Mouse (Mus musculus) frontal cortex, adult (tissue): ENCODE data around the gene Rpl9-ps6.
"Not testable (repeated sequence)": the region's sequence is repeated elsewhere in the genome, so short reads cannot be mapped to it uniquely, and the experiment has no call there.

Source experiments
- ATAC-seq: cut with Nextera tagmentation; 2 replicates; pipeline ENCODE4 v1.9.2; 2017; ENCODE audit warnings: mild to moderate bottlenecking, moderate library complexity, mixed read lengths; ENCODE audit not compliant: low TSS enrichment

Rpl9-ps6 gene

DNA sequence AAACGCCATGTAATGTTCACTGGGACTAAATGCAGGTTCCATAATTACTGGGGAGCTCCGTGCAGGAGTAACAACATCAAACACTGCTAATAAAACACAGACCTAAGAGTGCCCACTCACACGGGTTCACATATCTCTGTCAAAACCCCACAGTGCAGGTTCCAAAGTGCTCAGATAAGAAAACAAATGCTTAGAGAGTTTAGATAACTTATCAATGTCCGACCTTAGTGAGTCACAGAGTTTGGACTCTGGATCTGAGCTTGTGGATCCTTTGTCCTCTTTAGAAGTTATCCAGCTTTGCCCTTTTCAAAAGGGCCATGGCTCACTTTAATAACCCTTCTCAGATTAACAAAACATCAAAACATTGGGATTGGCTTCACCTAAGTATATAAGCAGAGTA lies 15.1 kb upstream of the Rpl9-ps6 start:
- no peak for ATAC-seq

DNA sequence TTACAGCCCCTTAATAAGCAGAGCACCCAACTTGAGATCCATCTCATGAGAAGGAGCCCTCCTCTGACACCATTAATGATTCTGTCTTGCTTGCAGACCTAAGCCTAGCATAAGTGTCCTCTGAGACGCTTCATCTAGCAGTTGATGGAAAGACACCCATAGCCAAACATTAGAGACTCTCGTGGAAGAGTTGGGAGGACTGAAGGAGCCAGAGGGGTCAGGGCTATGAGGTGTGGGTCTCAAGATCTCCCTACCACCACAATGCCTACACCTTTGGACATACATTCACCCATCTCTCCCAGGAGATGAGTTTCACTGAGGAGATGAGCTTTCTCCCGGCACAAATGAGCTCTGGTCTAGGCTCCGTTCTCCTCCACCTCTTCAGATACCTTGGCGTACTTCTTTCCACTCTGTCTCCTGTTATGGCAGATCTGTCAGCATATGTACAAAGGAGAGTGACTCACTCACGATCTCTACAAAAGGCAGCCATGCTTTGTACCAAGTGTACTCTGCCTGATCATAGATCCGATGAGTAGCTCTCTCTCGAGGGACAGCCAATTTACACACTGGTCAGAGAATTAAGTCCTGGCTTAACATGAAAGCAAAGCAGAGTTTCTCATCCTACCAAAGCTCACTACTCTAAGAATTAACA lies 14.5 kb upstream of the Rpl9-ps6 start:
- no peak for ATAC-seq

DNA sequence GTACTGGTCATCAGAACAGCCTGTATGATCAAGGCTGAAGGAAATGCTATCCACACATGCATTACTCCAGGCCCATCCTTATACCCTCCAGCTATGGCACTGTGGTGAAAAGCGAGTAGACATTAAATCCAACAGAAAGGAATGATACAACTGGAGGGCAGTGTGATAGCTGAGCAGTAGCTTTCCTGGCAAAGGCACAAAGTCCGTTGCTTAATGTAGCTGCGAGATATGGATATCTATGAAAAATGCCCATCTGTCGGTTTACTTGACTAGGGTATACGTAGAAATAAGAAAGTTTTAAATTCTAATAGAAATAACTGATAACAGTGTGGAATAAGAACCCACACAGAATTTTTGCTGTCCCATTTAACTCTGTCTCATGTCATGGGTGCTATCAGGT lies 13.9 kb upstream of the Rpl9-ps6 start:
- no peak for ATAC-seq

DNA sequence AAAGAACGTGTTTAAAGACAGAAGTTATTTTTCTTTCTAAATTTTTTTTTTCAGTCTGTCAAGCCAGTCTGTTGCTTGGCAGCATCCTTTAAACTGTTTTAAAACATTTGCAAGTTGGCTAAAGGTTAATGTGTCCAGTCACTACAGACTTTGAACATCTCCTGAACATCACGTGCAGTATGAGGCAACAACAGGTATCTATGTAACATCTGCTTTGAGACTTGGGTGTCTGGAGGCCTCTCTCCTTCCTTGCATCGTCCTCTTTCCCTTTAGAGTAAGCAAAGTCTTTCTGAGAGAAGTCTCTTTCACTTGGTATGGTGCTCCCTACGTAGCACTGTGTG lies 10.3 kb upstream of the Rpl9-ps6 start:
- ATAC-seq, result no peak

DNA sequence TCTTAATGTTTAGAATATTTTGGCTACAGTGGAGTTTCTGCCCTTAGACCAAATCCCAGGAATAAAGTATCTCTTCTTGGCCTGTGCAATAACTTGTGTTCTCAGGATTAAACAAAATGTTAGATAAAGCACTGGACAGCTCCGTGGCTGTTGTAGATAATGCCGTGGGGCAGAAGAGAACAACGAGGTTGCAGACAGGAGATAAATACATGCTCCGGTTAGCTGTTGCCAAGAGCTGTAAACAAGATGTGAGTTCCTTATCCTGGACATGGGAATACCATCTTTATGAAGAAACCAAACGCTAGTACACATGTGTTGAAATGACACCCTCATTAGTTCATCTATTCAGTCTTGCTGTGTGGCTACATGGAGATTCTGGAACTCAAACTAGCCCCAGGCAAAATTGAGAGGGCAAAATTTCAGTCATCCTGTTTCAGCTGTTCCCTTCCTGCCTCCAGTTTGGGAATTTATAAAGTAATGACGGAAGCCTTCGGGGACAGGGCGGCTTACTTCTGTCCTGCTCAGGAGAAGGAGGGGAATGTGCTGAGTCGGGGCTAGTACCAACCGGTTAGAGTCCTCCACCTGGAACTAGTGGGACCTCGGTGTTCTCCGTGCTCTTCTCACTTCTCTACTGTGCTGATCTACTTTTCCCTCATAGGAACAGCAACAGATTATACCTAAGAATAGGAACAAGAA lies 9.8 kb upstream of the Rpl9-ps6 start:
- ATAC-seq, result no peak

DNA sequence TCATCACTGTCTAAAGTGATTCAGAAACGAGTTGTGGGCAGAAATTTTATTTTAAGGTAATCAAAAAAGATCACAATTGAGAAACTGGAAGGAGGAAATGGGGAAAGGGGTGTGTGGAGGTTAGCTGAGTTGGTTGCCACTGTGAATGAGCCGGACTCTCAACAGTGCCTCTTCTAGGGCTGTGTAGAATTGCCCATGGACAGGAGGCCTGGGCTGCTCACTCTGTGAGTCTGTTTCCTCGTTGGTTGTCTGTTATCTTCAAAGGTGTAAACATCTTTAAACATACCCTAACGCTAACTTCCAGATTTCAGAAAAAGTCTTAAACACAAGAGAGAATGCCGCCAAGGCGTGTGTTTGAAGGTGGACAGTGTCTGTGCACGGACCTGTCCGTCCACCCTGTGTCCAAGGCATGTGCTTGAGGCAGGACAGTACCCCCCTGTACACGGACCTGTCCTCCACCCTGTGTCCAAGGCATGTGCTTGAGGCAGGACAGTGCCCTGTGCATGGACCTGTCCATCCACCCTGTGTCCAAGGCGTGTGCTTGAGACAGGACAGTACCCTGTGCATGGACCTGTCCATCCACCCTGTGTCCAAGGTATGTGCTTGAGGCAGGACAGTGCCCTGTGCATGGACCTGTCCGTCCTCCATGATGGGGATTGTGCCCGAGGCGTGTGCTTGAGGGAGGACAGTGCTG lies 4.3 kb upstream of the Rpl9-ps6 start:
- no peak for ATAC-seq

DNA sequence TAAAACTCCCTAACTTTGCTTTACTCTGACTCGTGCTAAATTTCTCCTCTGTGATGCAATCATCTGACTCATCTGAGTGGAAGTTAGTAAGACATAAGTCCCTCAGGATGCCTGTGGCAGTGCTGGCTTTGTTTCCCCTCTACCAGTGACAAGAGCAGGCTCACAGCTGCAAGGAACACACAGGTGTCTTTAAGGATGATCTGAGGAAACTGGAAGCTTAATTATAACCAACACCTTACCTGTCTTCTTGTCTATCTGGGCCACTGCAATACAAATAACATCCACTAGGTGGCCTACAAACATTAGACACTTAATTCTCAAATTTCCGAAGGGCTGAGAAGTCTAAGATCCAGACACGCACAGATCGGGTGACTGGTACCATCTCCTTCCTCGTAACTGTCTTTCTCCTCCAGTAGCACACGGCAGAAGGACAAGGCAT lies 3.7 kb upstream of the Rpl9-ps6 start:
- ATAC-seq, result peak; percentile 80

DNA sequence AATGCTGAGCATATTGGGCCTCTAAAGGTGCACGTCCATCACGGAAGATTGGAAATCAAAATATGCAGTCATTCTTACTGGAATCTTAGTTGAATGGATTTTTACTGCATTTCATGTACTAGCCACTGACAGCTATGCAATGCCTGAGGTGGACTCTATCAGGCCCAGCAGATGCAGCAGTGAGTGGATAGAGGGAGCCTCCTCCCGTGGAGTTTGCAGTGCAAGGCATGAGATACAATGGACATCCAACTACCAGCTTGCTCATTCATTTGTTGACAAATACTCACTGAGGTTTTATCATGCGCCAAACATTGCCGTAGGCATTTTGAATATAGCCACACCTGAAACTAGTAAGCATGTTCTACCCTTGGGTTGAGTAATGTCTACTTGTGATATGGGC lies 947 bp upstream of the Rpl9-ps6 start:
- ATAC-seq, result no peak

DNA sequence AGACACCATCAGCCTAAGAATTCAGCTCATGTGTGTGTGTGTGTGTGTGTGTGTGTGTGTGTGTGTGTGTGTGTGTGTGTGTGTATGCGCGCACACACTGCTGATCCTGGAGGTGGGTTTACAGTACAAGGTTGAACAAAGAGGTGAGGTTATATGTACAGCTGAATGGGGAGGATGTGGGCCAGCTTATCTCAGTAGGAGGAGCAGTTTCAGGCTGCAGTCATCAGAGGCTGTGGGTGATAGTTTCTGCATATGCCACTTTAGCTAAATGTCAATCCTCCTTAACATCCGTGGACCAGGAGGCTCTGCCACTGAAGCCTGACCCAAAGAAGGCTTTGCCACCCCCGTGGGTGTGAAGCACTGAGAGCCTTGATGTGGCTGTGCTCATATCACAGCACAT lies 1.1 kb downstream of the Rpl9-ps6 start:
- no peak for ATAC-seq

DNA sequence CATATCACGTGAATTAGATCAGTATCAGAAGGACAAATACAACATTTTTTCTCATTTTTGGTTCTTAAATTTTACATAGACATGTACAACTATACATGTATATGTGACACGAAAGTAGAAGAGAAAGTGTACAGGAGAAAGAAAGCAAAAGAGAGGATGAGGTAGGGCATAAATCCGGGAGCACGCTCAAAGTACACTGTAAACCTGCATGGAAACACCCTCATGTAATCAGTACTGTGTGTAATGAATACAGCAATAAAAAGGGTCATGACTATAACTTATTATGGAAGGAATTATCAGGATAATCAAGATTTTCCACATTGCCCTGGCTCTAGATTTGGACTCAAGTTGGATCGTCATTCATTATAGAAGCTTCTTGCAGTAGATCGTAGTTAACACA lies 3.3 kb downstream of the Rpl9-ps6 start:
- no peak for ATAC-seq

DNA sequence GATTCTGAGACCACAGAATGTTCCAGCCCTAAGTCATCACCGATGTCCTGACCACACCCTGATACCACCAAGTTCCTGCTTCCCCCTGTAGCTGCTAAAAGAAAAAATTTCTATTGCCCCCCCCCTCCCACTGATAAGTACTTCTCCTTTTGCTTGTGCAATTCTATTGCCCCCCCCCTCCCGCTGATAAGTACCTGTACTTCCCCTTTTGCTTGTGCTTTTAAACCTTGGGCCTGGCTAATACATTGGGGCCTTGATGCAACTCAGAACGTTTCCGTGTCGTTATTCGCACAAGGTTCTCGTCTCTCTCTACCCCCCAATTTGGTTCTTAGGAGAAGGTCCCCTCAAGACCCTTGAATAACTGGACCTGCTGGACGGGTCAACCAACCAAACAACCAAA lies 8.7 kb downstream of the Rpl9-ps6 start:
- not testable (repeated sequence) for ATAC-seq

DNA sequence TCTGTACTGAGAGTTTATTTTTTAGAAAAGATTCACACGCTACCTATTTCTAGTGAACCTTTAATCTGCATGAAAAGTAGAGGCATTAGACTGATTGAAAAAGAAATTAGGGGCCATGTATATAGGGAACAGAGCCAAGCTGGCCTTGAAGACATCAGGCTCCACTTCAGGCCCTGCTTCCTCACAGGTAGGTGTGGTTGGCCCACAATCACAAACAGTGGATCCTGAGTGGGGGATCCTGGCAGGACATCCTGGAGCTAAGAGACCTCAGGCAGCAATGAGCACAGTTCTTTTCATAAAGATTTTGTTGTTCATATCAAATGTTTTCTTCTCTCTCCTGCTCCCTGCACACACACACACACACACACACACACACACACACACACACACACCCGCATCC lies 9.6 kb downstream of the Rpl9-ps6 start:
- ATAC-seq, result no peak

DNA sequence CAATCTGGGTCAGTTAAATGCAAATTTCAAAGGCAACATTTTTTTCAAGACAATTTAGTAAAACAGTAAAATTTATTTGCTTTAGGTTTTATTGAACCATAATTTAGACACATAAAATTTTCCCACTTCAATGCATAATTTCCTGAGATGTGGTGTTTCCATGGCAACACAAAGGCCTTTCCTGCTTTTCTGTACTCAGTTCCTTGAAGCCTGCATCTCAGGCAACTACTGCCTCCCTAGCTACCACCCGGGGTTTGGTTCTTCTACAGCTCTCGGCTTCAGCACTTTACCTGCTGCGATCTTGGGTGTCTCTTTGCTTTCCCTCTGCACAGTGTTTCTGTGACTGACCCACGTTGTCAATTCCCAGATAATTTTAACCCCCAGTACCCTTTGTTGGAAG lies 14.1 kb downstream of the Rpl9-ps6 start:
- ATAC-seq, result peak; percentile 96

DNA sequence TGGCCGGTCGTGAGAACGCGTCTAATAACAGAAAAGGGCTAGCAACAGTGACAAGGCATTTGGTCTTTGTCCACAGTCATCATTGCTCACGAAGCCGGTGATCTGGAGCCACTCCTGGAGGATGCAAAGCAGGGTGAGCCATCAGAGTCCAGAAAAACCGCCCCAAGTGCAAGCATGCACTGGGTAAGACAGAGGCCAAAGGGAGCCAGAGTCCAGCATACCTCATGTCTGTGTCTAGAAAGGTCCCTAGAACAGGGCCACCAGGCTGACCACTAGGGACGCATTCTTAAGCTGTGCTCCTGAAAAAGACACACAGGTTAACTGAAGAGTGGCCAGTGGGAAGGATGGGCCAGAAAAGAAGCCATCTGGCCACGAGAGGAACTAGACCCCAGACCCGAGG lies 17.4 kb downstream of the Rpl9-ps6 start:
- no peak for ATAC-seq

DNA sequence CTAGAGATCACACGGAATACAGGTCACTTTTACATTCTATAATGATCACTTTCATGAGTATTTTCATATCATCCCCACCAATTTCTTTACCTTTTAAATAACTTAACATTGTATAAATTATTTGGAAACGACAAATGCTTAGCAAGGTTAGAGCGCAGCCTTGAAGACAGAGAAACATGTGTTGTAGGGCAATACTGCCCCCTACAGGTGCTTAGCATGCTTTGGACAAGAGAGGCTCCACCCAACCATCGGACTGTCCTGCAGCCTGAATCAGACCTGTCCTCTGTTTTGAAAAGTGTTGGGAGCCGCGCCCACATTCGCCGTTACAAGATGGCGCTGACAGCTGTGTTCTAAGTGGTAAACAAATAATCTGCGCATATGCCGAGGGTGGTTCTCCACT lies 24.8 kb downstream of the Rpl9-ps6 start:
- no peak for ATAC-seq

DNA sequence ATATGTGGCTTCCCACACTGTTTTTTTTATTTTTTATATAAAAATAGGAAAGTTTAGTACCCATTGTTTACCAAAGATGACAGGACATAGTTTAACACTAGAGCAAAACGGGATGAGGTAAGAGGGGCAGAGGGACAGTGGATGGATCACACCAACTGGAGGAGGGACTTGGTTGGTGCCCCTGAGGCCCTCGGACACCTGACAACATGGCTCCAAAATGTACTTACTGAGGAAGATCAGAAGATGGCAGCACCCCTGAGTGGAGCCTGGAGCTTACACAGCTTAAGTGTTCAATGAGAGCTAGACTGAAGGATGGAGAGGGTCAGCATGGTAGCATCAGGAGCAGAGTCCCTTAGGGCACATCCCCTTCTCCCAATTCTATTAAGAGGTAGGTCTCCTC lies 27.0 kb downstream of the Rpl9-ps6 start:
- ATAC-seq, result no peak

DNA sequence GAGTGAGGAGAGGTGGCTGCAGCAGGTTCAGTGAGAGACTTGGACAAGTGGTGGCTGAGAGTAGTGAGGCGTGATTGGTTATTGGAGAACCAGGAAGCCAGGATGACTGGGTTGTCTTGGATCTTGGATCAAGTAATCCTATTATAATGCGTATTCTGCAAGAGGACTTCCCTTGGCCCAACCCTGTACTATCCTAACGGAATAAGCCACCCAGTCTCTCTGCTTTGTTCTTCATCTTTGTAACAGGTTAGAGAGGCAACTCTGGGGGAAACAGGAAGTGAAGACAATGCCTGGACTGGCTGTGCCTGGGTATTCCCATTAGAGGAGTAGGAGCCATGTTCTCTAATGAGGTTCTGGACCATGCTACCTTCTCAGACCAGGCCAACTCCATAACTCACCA lies 40.5 kb downstream of the Rpl9-ps6 start:
- no peak for ATAC-seq

DNA sequence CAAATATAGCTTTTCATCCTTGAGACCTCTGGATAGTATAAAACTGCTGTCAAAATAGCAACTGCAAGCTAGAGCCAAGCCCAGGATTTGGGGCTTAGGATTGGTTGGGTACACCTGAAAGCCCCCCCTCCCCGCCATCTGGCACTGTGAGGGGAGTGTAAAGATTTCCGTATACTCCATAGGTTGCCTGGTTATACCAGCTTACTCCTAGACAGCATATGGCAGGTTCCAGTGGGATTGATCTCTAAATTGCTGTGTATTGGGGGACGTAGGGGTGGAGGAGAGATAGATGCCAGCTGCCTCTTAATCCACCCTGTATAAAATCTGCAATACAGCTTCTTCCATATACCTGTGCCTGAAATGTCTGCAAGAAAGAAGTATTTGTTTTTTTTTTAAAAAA lies 41.7 kb downstream of the Rpl9-ps6 start:
- no peak for ATAC-seq

DNA sequence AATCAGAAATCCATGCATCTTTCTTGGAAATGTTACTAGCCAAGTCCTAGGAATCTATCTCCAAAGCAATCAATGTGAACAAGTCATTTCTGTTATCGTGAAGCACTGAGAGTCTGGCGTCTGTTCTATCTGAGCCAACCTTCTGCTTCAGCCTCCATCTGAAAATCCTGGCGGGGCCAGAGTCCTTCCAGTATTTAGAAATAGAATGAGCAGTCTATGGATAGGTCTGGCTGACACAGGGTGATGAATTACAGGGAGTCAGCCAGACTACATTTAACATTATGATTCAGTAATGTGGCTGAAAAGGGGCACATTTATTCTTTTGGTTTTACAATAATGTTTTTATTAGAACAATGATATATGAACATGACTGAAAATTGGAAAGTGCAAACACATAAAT lies 47.3 kb downstream of the Rpl9-ps6 start:
- ATAC-seq, result no peak

DNA sequence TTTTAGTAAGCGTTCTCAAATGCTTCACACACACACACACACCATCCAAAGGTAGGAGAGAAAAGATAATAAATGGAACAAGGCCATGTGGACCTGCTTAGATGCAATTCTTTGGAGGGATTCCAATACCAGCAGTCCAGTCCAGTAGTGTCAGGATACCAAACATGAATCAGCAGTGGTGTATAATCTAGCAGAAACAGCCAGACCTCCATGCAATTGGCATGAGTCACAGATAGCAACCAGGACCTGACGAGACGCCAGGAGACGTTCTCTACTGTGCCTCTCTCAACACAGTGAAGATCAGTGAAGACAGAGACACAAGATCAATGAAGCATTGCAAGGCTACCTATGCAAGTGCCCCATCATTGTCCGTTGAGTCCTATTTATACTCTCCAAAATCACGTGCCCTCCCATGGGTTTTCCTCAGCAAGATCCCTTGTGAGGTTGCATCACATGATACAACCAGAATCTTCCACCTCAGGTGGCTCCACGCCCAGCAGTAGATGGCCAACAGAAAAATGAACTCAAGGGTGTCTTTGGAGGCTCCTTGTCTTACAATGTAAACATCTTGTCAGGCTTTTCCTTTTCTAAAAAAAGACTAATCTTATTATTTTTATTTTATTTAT lies 49.6 kb downstream of the Rpl9-ps6 start:
- no peak for ATAC-seq
